Mouse (Mus musculus): ENCODE data around the gene Teddm1b. TPM values are rescaled to one million over a fixed set of nuclear protein-coding genes. Genes with fewer than 3 reads are reported as not detected.

The Teddm1b gene
- total and polyA plus RNA-seq, 3 experiments = 0.50 TPM; not detected in 2

DNA sequence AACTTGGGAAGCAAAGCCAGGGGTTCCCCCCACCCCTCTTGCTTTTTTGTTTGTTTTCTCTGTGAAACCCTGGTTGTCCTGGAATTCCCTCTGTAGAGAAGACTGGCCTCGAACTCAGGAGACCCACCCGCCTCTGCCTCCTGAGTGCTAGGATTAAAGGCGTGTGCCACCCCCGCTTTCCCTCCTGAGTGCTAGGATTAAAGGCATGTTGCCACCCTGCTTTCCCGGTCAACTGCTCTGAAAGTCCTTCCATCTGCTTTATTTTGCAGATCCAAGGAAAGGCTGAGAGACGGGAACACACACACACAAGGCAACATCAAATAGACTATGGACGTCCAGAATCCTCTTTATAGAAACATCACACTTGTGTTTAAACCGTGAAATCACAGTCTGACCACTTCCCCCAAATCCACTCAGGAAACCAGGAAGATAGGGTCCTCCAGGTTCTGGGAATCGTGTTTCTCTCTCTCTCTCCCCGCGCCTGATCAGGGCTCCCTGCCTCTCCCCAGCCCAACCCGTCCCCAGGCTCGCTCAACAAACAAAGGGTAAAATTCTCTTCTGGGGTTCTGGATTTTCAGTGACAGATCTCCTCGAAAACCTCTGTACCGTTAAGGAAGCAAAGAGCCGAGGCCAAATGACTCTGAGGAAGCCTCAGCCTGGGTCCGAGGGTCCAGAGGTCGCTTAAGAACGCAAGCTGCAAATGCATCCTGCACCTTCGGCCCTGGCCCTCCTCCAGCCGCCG, 25.0 kb downstream of the Teddm1b start:
- H3K4me1 ChIP-seq (ENCODE audit: control insufficient read depth in 1 of 2, insufficient read depth in 2 of 2, low read length in 2 of 2) = peaks cover 0 to 10% of the 10 kb centered on the region in 2 experiments; a peak in 2 of 4 replicates
- H3K4me3 ChIP-seq (ENCODE audit: control insufficient read depth in 1 of 2, insufficient read depth in 1 of 2, low read depth in 2 of 2, low read length in 2 of 2) = peak overlapping the region; percentile 64 to 80
- H3K9me3 ChIP-seq (replicated peaks; ENCODE audit: insufficient read depth, low read length) = no peaks in the 10 kb centered on the region
- H3K27me3 ChIP-seq (ENCODE audit: control insufficient read depth in 1 of 2, insufficient read depth in 2 of 2, low read length in 2 of 2) = no peaks in the 10 kb centered on the region
- DNase-seq (ENCODE audit: low read depth, low spot score) = no peak
- 0 out of 2 replicates have a peak overlapping the region, but pooled peaks have one; percentile 26 for H3K27ac ChIP-seq (ENCODE audit: control insufficient read depth, low read depth, low read length)
- H3K36me3 ChIP-seq (ENCODE audit: control insufficient read depth in 1 of 2, insufficient read depth in 2 of 2, low read length in 2 of 2) = peaks cover 5 to 6% of the 10 kb centered on the region in 2 experiments; a peak in 3 of 4 replicates
- TF ChIP-seq ZC3H11A (IDR thresholded peaks at IDR 0.05; ENCODE audit: low read depth, low read length) = no peak
- 0 out of 2 replicates have a peak, but pooled peaks have one; percentile 6 for TF ChIP-seq RCOR1 (IDR thresholded peaks at IDR 0.05; ENCODE audit: low read depth, low read length)
- H3K9ac ChIP-seq (ENCODE audit: control insufficient read depth, low read depth, low read length, poor library complexity, severe bottlenecking) = peak overlapping the region; percentile 63
- H3K79me2 ChIP-seq (ENCODE audit: control insufficient read depth, insufficient read depth, low read length, poor library complexity) = peaks cover 15% of the 10 kb centered on the region

DNA sequence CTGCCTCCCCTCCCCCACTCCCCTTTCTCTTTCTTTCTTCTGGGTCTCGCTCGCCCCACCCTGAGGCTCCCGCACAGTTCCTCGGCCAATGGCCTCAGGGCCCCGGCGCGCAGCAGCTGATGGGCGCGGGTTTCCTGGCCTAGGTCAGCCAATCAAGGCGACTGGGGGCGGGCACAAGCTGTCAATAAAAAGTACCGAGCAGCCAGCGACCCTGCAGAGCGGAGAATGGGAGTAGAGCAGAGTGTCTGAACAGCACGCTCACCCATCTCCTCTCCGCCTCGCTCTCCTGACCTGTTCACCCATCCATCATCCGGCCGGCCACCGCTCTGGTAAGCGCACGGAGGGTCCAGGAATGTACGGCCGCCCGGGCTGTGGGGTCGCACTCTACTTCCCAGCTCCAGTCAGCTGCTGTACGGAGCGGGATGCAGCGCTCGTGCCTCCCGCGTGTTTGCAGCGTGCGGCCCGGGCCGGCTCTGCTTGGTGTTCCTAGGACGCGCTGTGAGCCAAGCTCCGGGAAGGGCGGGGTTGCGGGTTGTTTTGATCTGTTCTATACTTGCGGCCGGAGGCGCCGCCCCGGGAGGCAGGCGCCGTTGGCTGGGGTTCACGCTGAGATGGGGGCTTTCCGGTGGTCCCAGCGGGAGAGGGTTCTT, 25.7 kb downstream of the Teddm1b start, which contains the start of the genes Glul and Teddm2:
Gene Glul (plus strand): TSS at position 214 of the 650 bp plus-strand sequence.
Gene Teddm2 (minus strand): TSS at position 498 of the 650 bp plus-strand sequence.
- peak within 1 kb of the TSS; percentile 84 for H3K9ac ChIP-seq (ENCODE audit: control insufficient read depth, low read depth, low read length, poor library complexity, severe bottlenecking)
- peak; percentile 95 for DNase-seq (ENCODE audit: low read depth, low spot score)
- no peaks in the 10 kb centered on the region for H3K9me3 ChIP-seq (replicated peaks; ENCODE audit: insufficient read depth, low read length)
- H3K4me3 ChIP-seq (ENCODE audit: control insufficient read depth in 1 of 2, insufficient read depth in 1 of 2, low read depth in 2 of 2, low read length in 2 of 2) = peak within 1 kb of the TSS; percentile 69 to 83
- TF ChIP-seq CHD1 (IDR thresholded peaks at IDR 0.05; ENCODE audit: low read depth, low read length) (no peak), TBP (IDR thresholded peaks at IDR 0.05; ENCODE audit: low read depth, low read length) (peak; percentile 97), POLR2A (IDR thresholded peaks at IDR 0.05; ENCODE audit: control insufficient read depth in 1 of 2, insufficient read depth in 1 of 2, low read depth in 1 of 2, low read length in 2 of 2, poor library complexity in 1 of 2) (peak; percentile 98 to 99), NELFE (IDR thresholded peaks at IDR 0.05; ENCODE audit: low read depth, low read length) (peak; percentile 96), NRF1 (IDR thresholded peaks at IDR 0.05; ENCODE audit: insufficient read depth, low read depth, low read length, poor library complexity, severe bottlenecking) (peak; percentile 39; the same call in 1 of the 2 replicates), BHLHE40 (IDR thresholded peaks at IDR 0.05; ENCODE audit: borderline replicate concordance, low read depth, low read length) (peak; percentile 38; the same call in 1 of the 2 replicates), SMC3 (IDR thresholded peaks at IDR 0.05; ENCODE audit: low read depth, low read length) (0 out of 2 replicates have a peak, but pooled peaks have one; percentile 9), USF1 (IDR thresholded peaks at IDR 0.05; ENCODE audit: low read depth, low read length) (peak; percentile 37; the same call in 1 of the 2 replicates), CHD2 (IDR thresholded peaks at IDR 0.05; ENCODE audit: low read length) (peak; percentile 69), ZMIZ1 (IDR thresholded peaks at IDR 0.05; ENCODE audit: low read depth, low read length) (peak; percentile 99), ELF1 (IDR thresholded peaks at IDR 0.05; ENCODE audit: low read depth, low read length) (peak; percentile 38; the same call in 1 of the 2 replicates), MAZ (IDR thresholded peaks at IDR 0.05; ENCODE audit: low read depth, low read length) (peak; percentile 65; the same call in 1 of the 2 replicates), ETS1 (IDR thresholded peaks at IDR 0.05; ENCODE audit: low read depth, low read length) (peak; percentile 44; the same call in 1 of the 2 replicates), POLR2AphosphoS5 (IDR thresholded peaks at IDR 0.05; ENCODE audit: borderline replicate concordance, low read depth, low read length) (peak; percentile 99), TCF12 (IDR thresholded peaks at IDR 0.05; ENCODE audit: low read depth, low read length) (peak; percentile 60), RAD21 (IDR thresholded peaks at IDR 0.05; ENCODE audit: low read depth, low read length) (no peak), GABPA (IDR thresholded peaks at IDR 0.05; ENCODE audit: low read depth, low read length) (no peak), POLR2AphosphoS2 (IDR thresholded peaks at IDR 0.05; ENCODE audit: low read length) (peak; percentile 97), CTCF (IDR thresholded peaks at IDR 0.05 in 2 of 3, conservative IDR thresholded peaks at IDR 0.05 in 1 of 3; ENCODE audit: control insufficient read depth in 1 of 3, insufficient read depth in 1 of 3, low read depth in 2 of 3, low read length in 3 of 3, poor library complexity in 1 of 3, severe bottlenecking in 1 of 3) (no peak), MXI1 (IDR thresholded peaks at IDR 0.05; ENCODE audit: low read depth, low read length) (peak; percentile 71), EP300 (IDR thresholded peaks at IDR 0.05; ENCODE audit: low read depth in 1 of 2, low read length in 2 of 2) (no peak), KAT2A (conservative IDR thresholded peaks at IDR 0.05; ENCODE audit: low read depth, low read length) (no peak), HCFC1 (IDR thresholded peaks at IDR 0.05; ENCODE audit: low read depth, low read length) (peak; percentile 52; the same call in 1 of the 2 replicates)
- H3K36me3 ChIP-seq (ENCODE audit: control insufficient read depth in 1 of 2, insufficient read depth in 2 of 2, low read length in 2 of 2) = peaks cover 5 to 6% of the 10 kb centered on the region in 2 experiments; a peak in 3 of 4 replicates
- H3K27ac ChIP-seq (ENCODE audit: control insufficient read depth, low read depth, low read length) = peak within 1 kb of the TSS; percentile 45
- peaks cover 0 to 10% of the 10 kb centered on the region in 2 experiments; a peak in 2 of 4 replicates for H3K4me1 ChIP-seq (ENCODE audit: control insufficient read depth in 1 of 2, insufficient read depth in 2 of 2, low read length in 2 of 2)
- no peaks in the 10 kb centered on the region for H3K27me3 ChIP-seq (ENCODE audit: control insufficient read depth in 1 of 2, insufficient read depth in 2 of 2, low read length in 2 of 2)
- peaks cover 15% of the 10 kb centered on the region for H3K79me2 ChIP-seq (ENCODE audit: control insufficient read depth, insufficient read depth, low read length, poor library complexity)

All from MEL (cell line).